Mouse (Mus musculus) heart, postnatal 0 days (tissue): ENCODE results near the gene Gtf2f2.
"Not testable (repeated sequence)": the region's sequence is repeated elsewhere in the genome, so short reads cannot be mapped to it uniquely, and the experiment has no call there.

Experiments
- CTCF ChIP-seq: IDR thresholded peaks from 2 replicates; pipeline ENCODE4 v1.5.1; 2016; ENCODE audit warnings: antibody characterized with exemption, control low read depth, low read depth
- EP300 ChIP-seq: IDR thresholded peaks from 2 replicates; pipeline ENCODE4 v1.6.1; 2016; ENCODE audit warnings: antibody characterized with exemption, low read depth

DNA sequence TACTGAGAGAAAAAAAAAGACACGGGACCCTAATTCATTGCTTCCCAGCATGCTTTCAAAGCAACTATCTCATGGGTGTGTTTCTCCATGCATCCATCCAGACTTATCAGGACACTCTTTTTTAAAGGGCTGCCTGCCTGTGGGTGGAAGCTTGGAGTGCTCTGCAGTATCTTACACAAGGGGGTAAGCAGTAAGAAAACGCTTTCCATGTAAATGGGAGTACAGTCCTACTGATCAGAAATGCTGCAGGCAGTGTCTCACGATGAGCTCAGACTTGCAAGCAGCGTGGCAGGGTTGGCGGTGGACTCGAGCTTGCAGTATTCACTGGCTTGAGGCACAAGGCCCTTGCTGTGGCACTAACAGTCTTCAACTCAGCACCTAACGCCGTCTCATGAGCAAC, 81.0 kb downstream of the Gtf2f2 start:
- TF ChIP-seq CTCF, EP300: not testable (repeated sequence)
